Mouse (Mus musculus): ENCODE data around the gene Prpf8. TPM values are rescaled to one million over a fixed set of nuclear protein-coding genes. Genes with fewer than 3 reads are reported as not detected.
"Not testable (repeated sequence)": the region's sequence is repeated elsewhere in the genome, so short reads cannot be mapped to it uniquely, and the experiment has no call there.

Prpf8 gene
- total RNA-seq, 2 experiments from 2014 or later: 93.5 to 148 TPM

- no peak for ATAC-seq (replicated peaks; ENCODE audit: poor library complexity)
These were observed 66.4 kb downstream of the Prpf8 start for GRCm38 (mm10) chr11:75552906-75553482.

DNA sequence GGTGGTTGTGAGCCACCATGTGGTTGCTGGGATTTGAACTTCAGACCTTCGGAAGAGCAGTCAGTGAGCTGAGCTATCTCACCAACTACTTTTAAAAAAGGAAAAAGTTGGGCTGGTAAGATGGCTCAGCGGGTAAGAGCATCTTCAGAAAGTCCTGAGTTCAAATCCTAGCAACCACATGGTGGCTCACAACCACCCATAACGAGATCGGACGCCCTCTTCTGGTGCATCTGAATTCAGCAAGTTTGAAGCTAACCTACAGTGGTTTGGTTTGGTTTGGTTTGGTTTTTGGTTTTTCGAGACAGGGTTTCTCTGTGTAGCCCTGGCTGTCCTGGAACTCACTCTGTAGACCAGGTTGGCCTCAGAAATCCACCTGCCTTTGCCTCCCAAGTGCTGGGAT is 69.4 kb downstream of the Prpf8 start:
- ATAC-seq (replicated peaks; ENCODE audit: poor library complexity): not testable (repeated sequence)

GRCm38 (mm10) chr11:75557142-75557541 is 70.5 kb downstream of the Prpf8 start:
- ATAC-seq (replicated peaks; ENCODE audit: poor library complexity): no peak

- no peak for ATAC-seq (replicated peaks; ENCODE audit: poor library complexity)
These were observed 71.5 kb downstream of the Prpf8 start for GRCm38 (mm10) chr11:75558101-75558500.

Other genes starting within 250 kb of the Prpf8 start
- gene Rpa1, start 138.5 kb upstream of the Prpf8 start, total RNA-seq (2015): 50.1 and 53.0 TPM in 2 replicates
- 176 and 178 TPM in 2 replicates for gene Rpa1, start 138.5 kb upstream of the Prpf8 start, total RNA-seq (2017)
- 2.2 and 5.1 TPM in 2 replicates for gene Smyd4, start 138.4 kb upstream of the Prpf8 start, total RNA-seq (2015)
- gene Smyd4, start 138.4 kb upstream of the Prpf8 start, total RNA-seq (2017): 13.9 and 21.9 TPM in 2 replicates
- 99.9 and 117 TPM in 2 replicates for gene Serpinf1, start 64.1 kb upstream of the Prpf8 start, total RNA-seq (2015)
- 70.7 and 92.3 TPM in 2 replicates for gene Serpinf1, start 64.1 kb upstream of the Prpf8 start, total RNA-seq (2017)
- gene Serpinf2, start 47.2 kb upstream of the Prpf8 start, total RNA-seq (2015): 0.20 TPM in 1 of 2 replicates, not detected in the other
- not detected in 2 replicates for gene Serpinf2, start 47.2 kb upstream of the Prpf8 start, total RNA-seq (2017)
- 7.1 and 8.0 TPM in 2 replicates for gene Wdr81, start 32.1 kb upstream of the Prpf8 start, total RNA-seq (2015)
- gene Wdr81, start 32.1 kb upstream of the Prpf8 start, total RNA-seq (2017): 5.7 and 8.0 TPM in 2 replicates
- 16.3 and 16.5 TPM in 2 replicates for gene Tlcd2, start 25.1 kb upstream of the Prpf8 start, total RNA-seq (2015)
- gene Tlcd2, start 25.1 kb upstream of the Prpf8 start, total RNA-seq (2017): 17.9 and 28.3 TPM in 2 replicates
- 0.64 TPM in 1 of 2 replicates, not detected in the other for gene Rilp, start 23.3 kb downstream of the Prpf8 start, total RNA-seq (2015)
- gene Rilp, start 23.3 kb downstream of the Prpf8 start, total RNA-seq (2017): 0.24 TPM in 1 of 2 replicates, not detected in the other
- gene Scarf1, start 26.7 kb downstream of the Prpf8 start, total RNA-seq (2015): 1.7 and 3.0 TPM in 2 replicates
- 2.4 and 3.7 TPM in 2 replicates for gene Scarf1, start 26.7 kb downstream of the Prpf8 start, total RNA-seq (2017)
- 8.6 and 12.2 TPM in 2 replicates for gene Slc43a2, start 44.9 kb downstream of the Prpf8 start, total RNA-seq (2015)
- gene Slc43a2, start 44.9 kb downstream of the Prpf8 start, total RNA-seq (2017): 8.9 and 9.9 TPM in 2 replicates
- 166 and 176 TPM in 2 replicates for gene Pitpna, start 101.3 kb downstream of the Prpf8 start, total RNA-seq (2015)
- 70.3 and 82.4 TPM in 2 replicates for gene Pitpna, start 101.3 kb downstream of the Prpf8 start, total RNA-seq (2017)
- 38.1 and 43.0 TPM in 2 replicates for gene Inpp5k, start 144.2 kb downstream of the Prpf8 start, total RNA-seq (2015)
- 21.9 and 23.7 TPM in 2 replicates for gene Inpp5k, start 144.2 kb downstream of the Prpf8 start, total RNA-seq (2017)
- gene Myo1c, start 163.7 kb downstream of the Prpf8 start, total RNA-seq (2015): 11.4 and 12.2 TPM in 2 replicates
- gene Myo1c, start 163.7 kb downstream of the Prpf8 start, total RNA-seq (2017): 9.0 and 15.4 TPM in 2 replicates
- gene Crk, start 192.4 kb downstream of the Prpf8 start, total RNA-seq (2015): 32.0 and 32.6 TPM in 2 replicates
- gene Crk, start 192.4 kb downstream of the Prpf8 start, total RNA-seq (2017): 28.4 and 40.0 TPM in 2 replicates
- gene Ywhae, start 246.1 kb downstream of the Prpf8 start, total RNA-seq (2015): 610 and 625 TPM in 2 replicates
- gene Ywhae, start 246.1 kb downstream of the Prpf8 start, total RNA-seq (2017): 325 and 442 TPM in 2 replicates

Data from megakaryocyte progenitor cell, adult 5-6 weeks (primary cell).